Mouse (Mus musculus): ENCODE measurements around the gene Zfp553. TPM values are rescaled to one million over a fixed set of nuclear protein-coding genes. Genes with fewer than 3 reads are reported as not detected.

The Zfp553 gene
- total and polyA plus RNA-seq, 3 experiments, result 9.8 to 17.4 (median 15.0) TPM

DNA sequence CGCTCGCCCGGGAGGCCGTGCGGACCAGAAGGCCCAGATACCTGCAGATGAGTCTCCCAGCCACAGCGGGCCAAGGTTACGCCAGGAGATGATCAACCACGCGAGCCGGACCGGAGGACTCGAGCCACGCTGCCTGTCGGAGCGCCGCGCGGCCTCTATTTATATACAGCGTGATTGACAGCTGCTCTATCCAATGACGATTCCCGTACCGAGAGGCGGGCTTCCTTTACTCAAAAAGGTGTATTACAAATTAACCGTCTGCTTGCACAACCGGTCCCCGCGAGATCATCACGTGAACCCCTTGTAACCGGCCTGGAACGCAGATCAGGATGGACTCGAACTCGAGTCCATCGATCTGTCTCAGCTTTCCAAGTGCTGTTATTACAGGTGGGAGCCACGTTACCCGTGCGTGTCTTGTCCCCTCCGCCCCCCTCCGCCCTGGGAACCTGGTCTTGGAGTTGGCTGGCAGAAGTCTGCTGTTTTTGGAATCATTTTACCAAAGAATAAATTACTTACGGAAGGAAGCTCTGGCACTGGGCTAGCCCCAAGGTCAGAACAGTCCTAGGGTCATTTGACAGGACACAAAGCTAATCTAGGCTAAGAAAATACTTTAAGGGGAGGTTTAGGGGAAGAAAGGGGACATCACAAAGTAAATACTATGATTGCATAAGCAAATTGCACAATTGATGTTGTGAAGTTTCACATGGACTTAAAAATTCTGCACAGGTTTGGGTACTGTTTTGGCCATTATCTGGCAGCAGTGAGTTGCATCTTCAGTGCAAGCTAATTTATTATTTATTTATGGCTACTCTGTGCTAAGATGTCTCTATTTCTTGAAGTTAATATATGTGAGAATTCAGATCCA lies 41.3 kb downstream of the Zfp553 start, which contains the start of gene Sephs2 (continued):
- TF ChIP-seq PAX5 (IDR thresholded peaks at IDR 0.05; ENCODE audit: low read length) (no peak), JUN (IDR thresholded peaks at IDR 0.05; ENCODE audit: insufficient read depth, low read depth, low read length) (no peak), JUND (conservative IDR thresholded peaks at IDR 0.05; ENCODE audit: low read depth, low read length) (no peak), ETS1 (conservative IDR thresholded peaks at IDR 0.05; ENCODE audit: low read depth, low read length) (peak; percentile 65; the same call in 1 of the 2 replicates), CHD2 (IDR thresholded peaks at IDR 0.05; ENCODE audit: low read length) (peak; percentile 95), TBP (conservative IDR thresholded peaks at IDR 0.05; ENCODE audit: low read depth, low read length) (peak; percentile 99), USF1 (IDR thresholded peaks at IDR 0.05; ENCODE audit: low read depth, low read length) (peak; percentile 79), SIN3A (IDR thresholded peaks at IDR 0.05; ENCODE audit: low read length) (peak; percentile 81; the same call in 1 of the 2 replicates), ELF1 (IDR thresholded peaks at IDR 0.05; ENCODE audit: low read depth, low read length) (peak; percentile 76), EP300 (IDR thresholded peaks at IDR 0.05; ENCODE audit: low read length) (no peak), USF2 (conservative IDR thresholded peaks at IDR 0.05; ENCODE audit: low read depth, low read length) (peak; percentile 66), ZC3H11A (IDR thresholded peaks at IDR 0.05; ENCODE audit: low read depth, low read length) (no peak), GABPA (IDR thresholded peaks at IDR 0.05; ENCODE audit: insufficient replicate concordance, low read depth, low read length) (no peak), MYC (IDR thresholded peaks at IDR 0.05; ENCODE audit: low read depth, low read length) (peak; percentile 98), BHLHE40 (IDR thresholded peaks at IDR 0.05; ENCODE audit: low read depth, low read length) (peak; percentile 98)

- peak overlapping the region; percentile 82 for H3K27ac ChIP-seq (ENCODE audit: insufficient read depth, low read depth)
- no peak for DNase-seq (ENCODE audit: extremely low read depth)
- in situ Hi-C loops (cut with MboI; ENCODE audit: low pct_ligation_motif_present, low pct_unique_long_range_greater_than_20kb, low sequenced_read_pairs), result no loop called here
These were observed 43.7 kb downstream of the Zfp553 start for GRCm38 (mm10) chr7:127276519-127276961.

More at GRCm38 (mm10) chr7:127276519-127276961, 43.7 kb downstream of the Zfp553 start:
- peaks cover 4 to 14% of the 10 kb centered on the region in 2 experiments for H3K36me3 ChIP-seq (replicated peaks in 1 of 2; ENCODE audit: control insufficient read depth in 1 of 2, insufficient read depth in 1 of 2, low read length in 1 of 2)
- H3K79me2 ChIP-seq (replicated peaks; ENCODE audit: control insufficient read depth, extremely low read depth, insufficient read depth, poor library complexity, severe bottlenecking), result peaks cover 22% of the 10 kb centered on the region
- TF ChIP-seq MYC (IDR thresholded peaks at IDR 0.05; ENCODE audit: low read depth, low read length) (no peak), ETS1 (conservative IDR thresholded peaks at IDR 0.05; ENCODE audit: low read depth, low read length) (peak; percentile 69), TBP (conservative IDR thresholded peaks at IDR 0.05; ENCODE audit: low read depth, low read length) (0 out of 2 replicates have a peak, but pooled peaks have one; percentile 49), ZKSCAN1 (IDR thresholded peaks at IDR 0.05; ENCODE audit: borderline replicate concordance, low read depth, low read length) (no peak), MXI1 (IDR thresholded peaks at IDR 0.05; ENCODE audit: low read depth, low read length) (no peak), TCF12 (IDR thresholded peaks at IDR 0.05; ENCODE audit: low read depth, low read length) (no peak), RAD21 (IDR thresholded peaks at IDR 0.05; ENCODE audit: low read depth, low read length) (no peak), KAT2A (IDR thresholded peaks at IDR 0.05; ENCODE audit: insufficient replicate concordance, low read length) (no peak), BHLHE40 (IDR thresholded peaks at IDR 0.05; ENCODE audit: low read depth, low read length) (peak; percentile 46; the same call in 1 of the 2 replicates), GABPA (IDR thresholded peaks at IDR 0.05; ENCODE audit: insufficient replicate concordance, low read depth, low read length) (no peak), CHD2 (IDR thresholded peaks at IDR 0.05; ENCODE audit: low read length) (0 out of 2 replicates have a peak, but pooled peaks have one; percentile 31), CTCF (conservative IDR thresholded peaks at IDR 0.05 in 1 of 2, IDR thresholded peaks at IDR 0.05 in 1 of 2; ENCODE audit: low read depth in 2 of 2, low read length in 2 of 2) (no peak), MAX (IDR thresholded peaks at IDR 0.05; ENCODE audit: low read length) (0 out of 2 replicates have a peak, but pooled peaks have one; percentile 2), JUND (conservative IDR thresholded peaks at IDR 0.05; ENCODE audit: low read depth, low read length) (no peak), PAX5 (IDR thresholded peaks at IDR 0.05; ENCODE audit: low read length) (no peak), ZC3H11A (IDR thresholded peaks at IDR 0.05; ENCODE audit: low read depth, low read length) (no peak)
- no peaks in the 10 kb centered on the region for H3K9me3 ChIP-seq (replicated peaks; ENCODE audit: low read length)
- H3K27me3 ChIP-seq (replicated peaks), result no peaks in the 10 kb centered on the region
- dilution Hi-C loops (cut with MboI; ENCODE audit: extremely low pct_ligation_motif_present, extremely low pct_unique_long_range_greater_than_20kb, low sequenced_read_pairs), result no loop called here
- peaks cover 28 to 68% of the 10 kb centered on the region in 2 experiments for H3K4me1 ChIP-seq (ENCODE audit: control insufficient read depth in 1 of 2, insufficient read depth in 2 of 2)
- H3K4me2 ChIP-seq (ENCODE audit: insufficient read depth, low read depth, poor library complexity, severe bottlenecking), result peak overlapping the region; percentile 35; the same call in 1 of the 2 replicates
- H3K4me3 ChIP-seq (replicated peaks in 1 of 3; ENCODE audit: low read depth in 2 of 3, low read length in 2 of 3, poor library complexity in 1 of 3), result no peak overlapping the region
- H3K9ac ChIP-seq (ENCODE audit: insufficient read depth, low read depth), result peak overlapping the region; percentile 49
